Mouse (Mus musculus) forebrain, embryonic 12.5 days (tissue): ENCODE results near the gene Sema4d. TPM values are rescaled to one million over a fixed set of nuclear protein-coding genes. Genes with fewer than 3 reads are reported as not detected.

ENCODE experiments used
- ATAC-seq: fragments of 200-750 bp; cut with Nextera tagmentation; 2 replicates; pipeline ENCODE4 v1.8.0; 2017; ENCODE audit warnings: moderate TSS enrichment; ENCODE audit not compliant: low FRiP score
- H3K27ac ChIP-seq: fragments of 300-500 bp; sonication (generic); 2 replicates; pipeline ENCODE4 v1.5.1; 2016; ENCODE audit warnings: mild to moderate bottlenecking
- H3K27me3 ChIP-seq: fragments of 300-500 bp; sonication (generic); 2 replicates; pipeline ENCODE4 v1.6.1; 2016; ENCODE audit warnings: mild to moderate bottlenecking
- H3K36me3 ChIP-seq: fragments of 300-500 bp; sonication (generic); replicated peaks from 2 replicates; pipeline ENCODE4 v1.6.1; 2016; ENCODE audit warnings: mild to moderate bottlenecking
- H3K4me1 ChIP-seq: fragments of 300-500 bp; sonication (generic); 2 replicates; pipeline ENCODE4 v1.6.1; 2016
- H3K4me2 ChIP-seq: fragments of 300-500 bp; sonication (generic); 2 replicates; pipeline ENCODE4 v1.6.1; 2016; ENCODE audit warnings: mild to moderate bottlenecking, moderate library complexity
- H3K4me3 ChIP-seq: fragments of 300-500 bp; sonication (generic); replicated peaks from 2 replicates; pipeline ENCODE4 v1.5.1; 2016; ENCODE audit warnings: mild to moderate bottlenecking
- H3K9ac ChIP-seq: fragments of 300-500 bp; sonication (generic); 2 replicates; pipeline ENCODE4 v1.6.1; 2016; ENCODE audit warnings: mild to moderate bottlenecking
- H3K9me3 ChIP-seq: fragments of 300-500 bp; sonication (generic); 2 replicates; pipeline ENCODE4 v1.6.1; 2016
- WGBS: fragments of 180-500 bp; shearing (Covaris S2); methylation state at CpG from one replicate; pipeline ENCODE4 v1.1.7; 2016; 5-methylcytosine and 5-hydroxymethylcytosine counted together
- polyA plus RNA-seq: library from polyadenylated mRNA; unstranded; fragments of >200 nt; fragmentation: Nextera tagmentation; extraction: Ambion mirVana; gene quantifications from 2 replicates; pipeline ENCODE4 v1.2.1, GENCODE M21; 2016

Sema4d gene
- polyA plus RNA-seq, 1 experiment from 2014 or later = 8.2 TPM

DNA sequence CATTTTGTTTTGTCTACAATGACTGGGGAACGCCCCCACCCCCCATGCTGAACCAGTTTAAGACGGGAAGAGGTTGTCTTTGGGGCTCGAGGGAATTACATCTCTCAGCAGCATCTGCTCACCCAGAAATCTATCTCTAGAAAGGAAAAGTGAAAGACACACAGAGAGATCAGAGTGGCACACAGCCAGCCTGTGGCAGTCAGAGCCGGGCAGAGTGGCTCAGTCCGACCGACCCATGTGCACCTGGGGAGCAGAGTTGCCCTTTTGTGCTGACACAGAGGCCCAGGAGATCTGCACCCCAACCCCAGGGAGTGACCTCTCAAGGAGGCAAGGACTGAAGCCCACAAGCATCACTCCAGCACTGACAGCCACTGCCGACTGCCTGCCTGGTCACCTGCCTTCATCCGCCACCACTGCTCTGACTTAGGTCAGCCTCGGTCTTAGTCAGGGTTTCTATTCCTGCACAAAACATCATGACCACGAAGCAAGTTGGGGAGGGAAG lies 50.9 kb downstream of the Sema4d start:
- no peak overlapping the region for H3K4me3 ChIP-seq

DNA sequence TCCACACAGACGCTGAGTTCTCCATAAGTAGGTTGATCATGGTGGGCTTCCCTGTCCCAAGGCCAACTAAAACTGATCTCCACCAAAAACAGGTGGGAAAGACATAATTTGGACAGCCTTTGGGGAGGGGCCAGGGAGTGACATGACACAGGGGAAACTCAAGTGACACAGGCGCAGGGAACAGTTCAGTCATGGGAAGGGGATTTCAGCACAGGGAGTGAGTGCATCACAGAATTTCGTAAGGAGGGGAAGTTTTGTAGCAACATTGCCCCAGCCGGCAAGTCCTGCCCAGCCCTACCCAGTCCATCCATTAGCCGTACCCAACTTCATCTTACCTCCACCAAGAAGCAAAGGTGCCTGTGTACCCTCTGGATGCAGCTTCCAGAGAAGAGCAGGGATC lies 52.8 kb downstream of the Sema4d start:
- Histone ChIP-seq H3K27me3 (no peaks in the 10 kb centered on the region), H3K4me2 (no peak overlapping the region), H3K4me3 (no peak overlapping the region), H3K9me3 (no peaks in the 10 kb centered on the region), H3K4me1 (peaks cover 8% of the 10 kb centered on the region; the same call in 1 of the 2 replicates), H3K36me3 (no peaks in the 10 kb centered on the region), H3K27ac (no peak overlapping the region), H3K9ac (no peak overlapping the region)
- WGBS = 91% methylated on average over 5 of the region's 5 CpGs
- no peak for ATAC-seq

More for the DNA sequence above, 50.9 kb downstream of the Sema4d start:
- H3K27ac ChIP-seq = no peak overlapping the region
- WGBS = 84% methylated on average over 10 of the region's 10 CpGs
- no peak for ATAC-seq
- H3K9ac ChIP-seq = no peak overlapping the region
- H3K4me1 ChIP-seq = peaks cover 5% of the 10 kb centered on the region; the same call in 1 of the 2 replicates
- no peaks in the 10 kb centered on the region for H3K36me3 ChIP-seq
- no peaks in the 10 kb centered on the region for H3K9me3 ChIP-seq
- H3K4me2 ChIP-seq = no peak overlapping the region
- no peaks in the 10 kb centered on the region for H3K27me3 ChIP-seq

GRCm38 (mm10) chr13:51739713-51740112 lies 53.8 kb downstream of the Sema4d start:
- H3K27me3 ChIP-seq = no peaks in the 10 kb centered on the region
- H3K4me1 ChIP-seq = peaks cover 8% of the 10 kb centered on the region; the same call in 1 of the 2 replicates
- no peak overlapping the region for H3K9ac ChIP-seq
- H3K4me2 ChIP-seq = no peak overlapping the region
- WGBS = 96% methylated on average over 1 of the region's 1 CpGs
- H3K27ac ChIP-seq = no peak overlapping the region
- H3K36me3 ChIP-seq = no peaks in the 10 kb centered on the region
- no peak for ATAC-seq
- H3K4me3 ChIP-seq = no peak overlapping the region
- no peaks in the 10 kb centered on the region for H3K9me3 ChIP-seq

- H3K4me2 ChIP-seq = no peak overlapping the region
- H3K4me1 ChIP-seq = peaks cover 8% of the 10 kb centered on the region; the same call in 1 of the 2 replicates
- H3K36me3 ChIP-seq = no peaks in the 10 kb centered on the region
- no peak overlapping the region for H3K4me3 ChIP-seq
- no peak for ATAC-seq
- H3K9me3 ChIP-seq = no peaks in the 10 kb centered on the region
- H3K9ac ChIP-seq = no peak overlapping the region
- 92% methylated on average over 11 of the region's 11 CpGs for WGBS
- no peaks in the 10 kb centered on the region for H3K27me3 ChIP-seq
- no peak overlapping the region for H3K27ac ChIP-seq
Measured at GRCm38 (mm10) chr13:51738531-51739117, 54.9 kb downstream of the Sema4d start.

GRCm38 (mm10) chr13:51737949-51738513 lies 55.5 kb downstream of the Sema4d start:
- H3K36me3 ChIP-seq = no peaks in the 10 kb centered on the region
- ATAC-seq = no peak
- no peak overlapping the region for H3K9ac ChIP-seq
- H3K27me3 ChIP-seq = no peaks in the 10 kb centered on the region
- no peak overlapping the region for H3K27ac ChIP-seq
- peaks cover 8% of the 10 kb centered on the region; the same call in 1 of the 2 replicates for H3K4me1 ChIP-seq
- no peaks in the 10 kb centered on the region for H3K9me3 ChIP-seq
- no peak overlapping the region for H3K4me2 ChIP-seq
- no peak overlapping the region for H3K4me3 ChIP-seq
- WGBS = 63% methylated on average over 6 of the region's 6 CpGs

- WGBS = 76% methylated on average over 20 of the region's 20 CpGs
- no peak for ATAC-seq
- Histone ChIP-seq H3K4me2 (no peak overlapping the region), H3K27me3 (no peaks in the 10 kb centered on the region), H3K9ac (peak overlapping the region; percentile 4; the same call in 1 of the 2 replicates), H3K4me3 (no peak overlapping the region), H3K27ac (no peak overlapping the region), H3K9me3 (no peaks in the 10 kb centered on the region), H3K4me1 (peaks cover 13% of the 10 kb centered on the region), H3K36me3 (no peaks in the 10 kb centered on the region)
Measured at GRCm38 (mm10) chr13:51737033-51737948, 56.3 kb downstream of the Sema4d start.

DNA sequence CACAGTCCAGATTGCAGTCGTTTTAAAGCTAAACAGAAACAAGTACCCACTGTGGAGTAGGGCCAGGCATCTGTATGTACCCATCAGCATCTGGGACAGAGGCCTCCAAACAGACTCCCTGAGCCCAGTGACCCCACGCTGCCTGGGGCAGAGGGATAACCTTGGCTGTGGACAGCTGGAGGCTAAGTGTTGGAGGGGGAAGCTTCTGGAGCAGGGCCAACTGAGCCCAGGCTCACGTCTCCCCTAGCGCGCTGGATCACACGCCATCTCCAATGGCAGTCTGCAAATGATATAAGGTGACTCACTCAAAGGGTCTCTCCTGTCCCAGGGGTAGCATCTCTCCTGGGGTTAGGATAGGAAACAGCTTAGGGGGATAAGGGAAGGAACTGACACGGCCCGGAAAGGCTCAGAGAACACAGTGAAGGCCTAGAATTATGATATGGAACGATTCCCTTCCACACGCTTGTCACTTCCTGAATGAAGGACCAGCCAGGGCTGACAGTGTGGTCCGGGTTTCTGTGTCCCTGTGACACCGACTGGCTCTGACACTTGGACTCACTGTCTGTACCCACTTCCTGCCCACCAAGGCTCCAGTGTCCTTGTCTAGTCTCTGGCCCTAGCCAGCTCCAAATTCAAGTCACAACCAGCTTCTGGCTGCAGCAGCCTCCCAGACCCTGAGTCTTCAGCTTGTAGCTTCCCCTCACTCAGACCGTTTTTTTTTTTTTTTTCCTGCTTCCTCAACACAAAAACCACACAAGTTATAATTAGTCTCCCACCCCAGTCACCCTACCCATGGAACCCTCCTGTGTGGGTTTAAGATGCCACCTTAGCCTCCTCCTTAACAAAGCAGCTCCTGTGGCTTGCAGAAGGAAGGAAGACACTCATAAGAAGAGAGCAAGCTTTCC lies 57.3 kb downstream of the Sema4d start:
- no peak overlapping the region for H3K9ac ChIP-seq
- 87% methylated on average over 13 of the region's 13 CpGs for WGBS
- H3K4me1 ChIP-seq = peaks cover 19% of the 10 kb centered on the region
- no peak overlapping the region for H3K4me2 ChIP-seq
- no peak overlapping the region for H3K27ac ChIP-seq
- no peaks in the 10 kb centered on the region for H3K27me3 ChIP-seq
- H3K36me3 ChIP-seq = no peaks in the 10 kb centered on the region
- H3K4me3 ChIP-seq = no peak overlapping the region
- H3K9me3 ChIP-seq = no peaks in the 10 kb centered on the region
- ATAC-seq = no peak

- Histone ChIP-seq H3K9ac (no peak overlapping the region), H3K27me3 (no peaks in the 10 kb centered on the region; the same call in 1 of the 2 replicates), H3K27ac (no peak overlapping the region), H3K4me3 (no peak overlapping the region), H3K9me3 (no peaks in the 10 kb centered on the region), H3K36me3 (no peaks in the 10 kb centered on the region), H3K4me1 (peaks cover 29% of the 10 kb centered on the region), H3K4me2 (no peak overlapping the region)
- no peak for ATAC-seq
- WGBS = 89% methylated on average over 4 of the region's 4 CpGs
Measured at GRCm38 (mm10) chr13:51734556-51734955, 59.0 kb downstream of the Sema4d start.

- no peak for ATAC-seq
- H3K4me1 ChIP-seq = peaks cover 26% of the 10 kb centered on the region
- no peak overlapping the region for H3K4me3 ChIP-seq
- no peak overlapping the region for H3K4me2 ChIP-seq
- H3K27ac ChIP-seq = peak overlapping the region; percentile 63
- H3K9ac ChIP-seq = no peak overlapping the region
- no peaks in the 10 kb centered on the region for H3K36me3 ChIP-seq
- WGBS = 56% methylated on average over 14 of the region's 14 CpGs
- no peaks in the 10 kb centered on the region; the same call in 1 of the 2 replicates for H3K27me3 ChIP-seq
- no peaks in the 10 kb centered on the region for H3K9me3 ChIP-seq
Measured at GRCm38 (mm10) chr13:51732097-51732664, 61.4 kb downstream of the Sema4d start.

DNA sequence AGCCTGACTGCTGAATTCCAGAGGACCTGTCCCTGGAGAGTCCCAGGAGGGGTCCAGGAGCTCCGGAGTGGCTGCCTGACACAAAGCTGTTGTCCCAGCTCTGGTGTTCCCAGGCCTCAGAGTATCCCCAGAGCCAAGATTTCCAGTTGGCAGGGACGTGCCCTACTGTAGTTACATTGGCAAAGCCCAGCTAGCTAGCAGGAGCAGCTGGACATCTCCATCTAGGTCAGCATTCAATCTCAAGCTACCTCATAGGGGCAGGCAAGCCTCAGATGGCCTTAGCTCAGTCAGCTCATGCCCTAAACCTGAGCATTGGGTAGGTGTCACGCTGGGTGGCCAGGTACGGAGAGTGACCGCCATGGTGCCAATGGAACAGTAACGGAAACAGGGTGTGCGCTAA lies 62.1 kb downstream of the Sema4d start:
- Histone ChIP-seq H3K27me3 (no peaks in the 10 kb centered on the region; the same call in 1 of the 2 replicates), H3K36me3 (no peaks in the 10 kb centered on the region), H3K27ac (no peak overlapping the region), H3K9me3 (no peaks in the 10 kb centered on the region), H3K4me1 (peaks cover 26% of the 10 kb centered on the region), H3K4me2 (no peak overlapping the region), H3K4me3 (no peak overlapping the region), H3K9ac (no peak overlapping the region)
- no peak for ATAC-seq
- 92% methylated on average over 7 of the region's 7 CpGs for WGBS

- peaks cover 33% of the 10 kb centered on the region for H3K4me1 ChIP-seq
- no peak; the same call in 1 of the 2 replicates for ATAC-seq
- WGBS = 7% methylated on average over 4 of the region's 4 CpGs
Measured at GRCm38 (mm10) chr13:51729887-51730361, 63.6 kb downstream of the Sema4d start.

More at GRCm38 (mm10) chr13:51729887-51730361, 63.6 kb downstream of the Sema4d start:
- Histone ChIP-seq H3K27ac (0 out of 2 replicates have a peak overlapping the region, but pooled peaks have one; percentile 50), H3K4me3 (no peak overlapping the region), H3K4me2 (no peak overlapping the region), H3K36me3 (no peaks in the 10 kb centered on the region), H3K27me3 (no peaks in the 10 kb centered on the region; the same call in 1 of the 2 replicates), H3K9ac (no peak overlapping the region), H3K9me3 (no peaks in the 10 kb centered on the region)
